Mouse (Mus musculus) layer of hippocampus, adult 8-10 months (tissue): ENCODE data around the gene Cdx2. TPM values are rescaled to one million over a fixed set of nuclear protein-coding genes. Genes with fewer than 3 reads are reported as not detected.

Source experiments
- DNase-seq, 2 experiments: peaks; one replicate each; pipeline ENCODE4 v3.0.0; 2022; ENCODE audit warnings: low spot score in 2 of 2
- total RNA-seq, 4 experiments: library from RNA; stranded (reverse); gene quantifications; 2 replicates each; pipeline ENCODE4 v1.2.4; 2022

Gene Cdx2
- total RNA-seq, 4 experiments from 2014 or later: not detected

GRCm38 (mm10) chr5:147317321-147317720 is 10.3 kb upstream of the Cdx2 start:
- no peak for DNase-seq

DNA sequence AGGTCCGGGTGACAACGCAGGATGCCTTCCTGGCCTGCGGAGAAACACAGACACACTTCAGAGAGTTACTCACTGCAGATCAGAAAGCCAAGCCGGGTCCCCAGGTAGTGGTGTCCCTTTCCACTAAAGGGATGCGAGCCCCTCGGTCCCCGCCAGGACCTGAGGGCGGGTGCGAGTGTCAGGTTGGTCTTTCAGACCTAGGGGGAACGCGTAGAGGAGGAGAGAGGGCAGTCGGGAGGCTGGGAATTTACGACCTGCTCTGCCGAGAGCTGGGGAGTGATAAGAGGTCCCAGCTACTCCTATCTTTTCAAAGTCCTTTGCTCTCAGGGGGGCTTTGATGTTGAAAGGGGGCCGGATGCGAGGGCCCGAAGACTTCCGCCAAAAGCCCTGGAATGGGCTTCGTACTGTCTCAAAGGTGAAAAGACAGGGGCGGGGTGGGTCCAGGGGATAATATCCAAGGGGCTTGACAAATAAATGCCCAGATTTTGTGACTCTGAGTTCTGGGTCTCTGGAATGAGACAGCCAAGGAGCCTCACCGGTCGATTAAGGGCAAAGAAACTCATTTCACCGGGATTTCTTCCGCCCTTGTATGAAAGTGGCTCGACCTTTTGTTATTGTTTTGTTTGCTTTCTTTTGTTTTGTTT is 8.5 kb upstream of the Cdx2 start:
- no peak for DNase-seq

GRCm38 (mm10) chr5:147314646-147315431 is 7.8 kb upstream of the Cdx2 start:
- DNase-seq: no peak

DNA sequence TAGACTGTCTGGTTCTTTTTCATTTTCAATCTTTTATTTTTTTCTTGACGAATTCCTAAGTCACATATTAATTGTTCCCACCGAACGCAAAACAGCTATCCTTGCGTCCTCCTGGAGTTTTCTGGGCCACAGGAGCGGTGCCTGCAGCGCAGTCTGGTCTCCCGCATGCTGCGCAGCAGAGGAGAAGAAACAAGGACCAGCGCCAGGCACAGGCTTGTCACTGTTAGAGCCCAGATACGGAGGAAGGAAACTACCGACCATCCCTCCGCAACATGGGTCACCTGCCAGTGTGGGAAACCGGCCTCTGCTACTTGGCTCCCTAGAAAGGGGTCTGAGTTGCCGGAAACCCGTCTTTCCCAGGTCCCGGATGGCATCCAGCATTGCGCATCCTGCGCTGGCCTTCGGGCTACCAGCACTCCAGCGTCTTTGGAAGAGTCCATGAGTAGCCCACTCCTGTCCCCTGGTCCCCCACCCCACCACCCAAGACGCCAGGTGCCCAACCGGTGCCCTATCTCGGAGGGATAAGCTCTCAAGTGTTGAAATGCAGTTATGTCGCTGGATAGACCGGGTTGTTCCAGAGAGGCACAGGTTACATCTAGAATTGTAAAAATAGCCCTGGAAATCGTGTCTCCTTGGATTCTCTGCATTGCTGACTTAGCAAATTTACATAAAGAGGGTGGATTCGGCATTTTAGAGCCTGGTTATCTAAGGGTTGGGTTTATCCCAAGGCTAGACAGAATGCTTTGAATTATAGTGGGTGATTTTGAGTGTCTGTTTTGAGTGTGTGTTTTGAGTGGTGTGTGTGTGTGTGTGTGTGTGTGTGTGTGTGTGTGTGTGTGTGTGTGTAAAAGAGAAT is 6.0 kb upstream of the Cdx2 start:
- no peak for DNase-seq

DNA sequence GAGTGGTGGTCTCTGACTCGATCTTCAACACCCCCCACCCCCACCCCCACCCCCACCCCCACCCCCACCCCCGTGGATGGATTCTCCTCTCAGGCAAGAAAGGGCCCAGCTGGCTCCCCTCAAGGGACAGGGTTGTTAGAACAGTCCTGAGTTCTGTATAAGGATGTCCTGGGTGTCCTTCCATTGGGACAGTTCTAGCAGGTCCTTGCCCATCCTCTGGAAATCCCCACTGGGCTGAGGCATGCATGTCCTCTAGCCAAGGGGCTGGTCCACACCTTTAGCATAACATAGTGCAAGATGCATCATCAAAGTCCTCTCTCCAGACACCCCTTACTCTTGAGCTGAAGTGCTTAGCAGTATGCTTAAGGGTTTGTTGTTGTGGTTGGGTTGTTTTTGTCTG is 2.7 kb upstream of the Cdx2 start:
- no peak for DNase-seq

- DNase-seq: no peak
Observed at GRCm38 (mm10) chr5:147308451-147308850, 1.4 kb upstream of the Cdx2 start.

DNA sequence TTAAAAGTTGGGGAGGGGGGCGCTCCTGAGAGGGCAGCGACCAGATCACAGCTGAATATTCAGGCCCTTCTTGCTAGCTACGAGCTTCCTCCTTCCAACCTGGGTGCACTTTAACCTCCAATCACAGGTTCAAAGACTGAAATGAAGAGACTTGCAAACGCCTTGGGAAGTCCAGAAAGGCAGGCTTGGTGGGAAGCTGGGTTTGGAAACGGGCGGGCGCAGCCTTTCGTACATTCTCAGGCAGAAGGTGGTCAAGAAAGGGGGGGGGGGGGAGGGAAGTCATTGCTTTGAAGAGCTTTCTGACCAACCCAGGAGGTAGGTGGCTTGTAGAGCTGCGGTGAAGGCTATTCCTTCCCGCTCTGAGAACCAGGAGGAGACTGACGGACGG is 322 bp upstream of the Cdx2 start:
- no peak for DNase-seq

DNA sequence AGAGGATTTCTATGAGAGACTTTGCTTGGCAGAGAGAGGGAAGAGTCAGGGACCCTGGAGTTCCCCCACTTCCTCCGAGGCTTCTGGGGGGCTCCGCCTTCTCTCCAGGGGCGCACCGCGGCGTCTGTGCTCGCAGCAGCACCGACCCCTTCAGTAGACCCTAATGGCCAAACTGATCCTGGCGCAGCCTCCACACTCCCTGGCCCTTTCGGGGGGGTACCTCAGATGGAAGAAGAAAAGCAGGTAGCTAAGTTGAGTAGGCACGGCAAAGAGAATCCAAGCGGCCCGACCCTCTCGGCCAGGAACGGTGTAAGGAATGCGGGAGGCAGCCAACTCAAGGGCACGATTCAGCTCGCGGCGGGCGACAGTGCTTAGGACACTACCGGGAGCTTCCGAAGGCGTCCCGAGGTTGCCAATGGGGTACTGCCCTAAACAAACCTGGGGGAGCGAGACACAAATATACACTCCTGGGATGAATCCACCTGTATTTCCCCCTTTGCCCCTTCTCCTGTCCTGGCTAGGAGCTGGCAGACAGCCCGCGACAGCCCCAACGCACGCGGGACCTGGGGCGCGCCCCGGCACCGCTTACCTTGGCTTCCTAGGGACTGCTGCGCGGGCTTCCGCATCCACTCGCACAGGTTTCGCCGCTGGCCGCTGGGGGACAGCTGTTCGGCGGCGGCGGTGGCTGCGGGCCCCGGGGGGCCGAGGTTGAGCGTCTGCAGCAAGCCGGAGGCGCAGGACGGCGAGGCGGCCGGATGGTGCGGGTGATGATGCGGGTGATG is 1.0 kb downstream of the Cdx2 start:
- DNase-seq: no peak

GRCm38 (mm10) chr5:147305166-147305565 is 1.9 kb downstream of the Cdx2 start:
- no peak for DNase-seq

DNA sequence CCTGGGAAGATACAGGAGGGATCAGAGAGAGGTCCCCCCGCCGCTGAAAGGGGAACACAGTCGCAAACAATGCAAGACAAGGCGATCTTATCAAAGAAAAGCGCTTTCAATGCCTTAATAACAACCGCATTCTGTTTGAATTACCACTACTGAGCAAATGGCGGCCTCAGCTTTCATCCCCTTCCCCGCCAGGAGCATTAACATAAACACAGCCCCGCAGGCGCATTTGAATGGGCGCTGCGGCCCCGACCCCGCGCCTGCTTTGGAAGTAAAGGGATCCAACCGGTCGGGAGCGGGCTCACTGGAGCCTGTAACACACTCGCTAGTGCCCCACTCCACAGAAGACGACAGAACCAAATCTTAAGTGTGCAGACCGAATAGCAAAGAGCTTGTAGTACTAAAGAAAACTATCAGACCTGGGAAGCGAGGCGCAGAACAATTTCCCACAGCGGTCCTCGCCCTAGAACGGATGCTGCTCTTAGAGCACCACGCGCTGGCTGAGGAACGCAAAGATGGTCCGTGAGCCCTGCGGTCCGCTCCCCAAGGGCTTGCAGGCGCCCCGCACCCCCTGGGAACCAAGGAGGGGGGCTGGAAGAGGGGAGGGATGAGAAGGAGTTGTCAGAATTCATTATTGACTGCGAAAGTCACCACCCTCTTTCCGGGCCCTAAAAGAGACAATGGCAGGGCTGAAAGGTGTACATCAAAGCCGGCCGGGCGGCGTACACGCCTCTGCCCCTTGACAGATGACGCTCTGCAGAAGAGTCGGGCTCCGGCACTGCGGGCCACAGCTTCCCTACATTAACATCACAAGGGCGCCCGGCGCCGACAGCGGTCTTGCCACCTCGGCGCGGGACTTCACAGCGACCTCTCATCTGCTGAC is 2.6 kb downstream of the Cdx2 start:
- DNase-seq: no peak

GRCm38 (mm10) chr5:147302746-147303400 is 4.2 kb downstream of the Cdx2 start:
- no peak for DNase-seq

DNA sequence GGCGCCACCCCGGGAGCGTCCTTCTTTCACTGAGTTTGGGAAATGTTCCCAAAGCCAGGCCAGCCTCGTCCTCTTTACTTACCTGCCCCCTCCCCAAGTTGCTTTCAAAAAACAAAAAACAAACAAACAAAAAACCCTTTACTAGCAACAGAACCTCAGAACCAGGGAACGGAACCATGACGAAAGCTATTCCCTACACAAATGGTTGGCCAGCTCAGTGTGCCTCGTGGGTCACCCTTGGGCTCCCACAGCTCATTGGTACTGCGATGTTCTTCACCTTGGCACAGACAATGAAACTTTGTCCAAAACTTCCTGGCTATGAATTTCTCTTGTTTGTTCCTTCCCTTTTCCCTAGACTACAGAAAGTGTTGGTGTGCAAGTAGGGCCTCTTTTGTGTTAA is 4.9 kb downstream of the Cdx2 start:
- DNase-seq: no peak

GRCm38 (mm10) chr5:147301781-147302070 is 5.3 kb downstream of the Cdx2 start:
- no peak for DNase-seq

GRCm38 (mm10) chr5:147300917-147301780 is 5.9 kb downstream of the Cdx2 start:
- no peak for DNase-seq

- DNase-seq: no peak
Observed at GRCm38 (mm10) chr5:147300001-147300363, 7.1 kb downstream of the Cdx2 start.

GRCm38 (mm10) chr5:147299255-147300000 is 7.6 kb downstream of the Cdx2 start:
- no peak for DNase-seq

- DNase-seq: no peak
Observed at GRCm38 (mm10) chr5:147297249-147297648, 9.8 kb downstream of the Cdx2 start.

DNA sequence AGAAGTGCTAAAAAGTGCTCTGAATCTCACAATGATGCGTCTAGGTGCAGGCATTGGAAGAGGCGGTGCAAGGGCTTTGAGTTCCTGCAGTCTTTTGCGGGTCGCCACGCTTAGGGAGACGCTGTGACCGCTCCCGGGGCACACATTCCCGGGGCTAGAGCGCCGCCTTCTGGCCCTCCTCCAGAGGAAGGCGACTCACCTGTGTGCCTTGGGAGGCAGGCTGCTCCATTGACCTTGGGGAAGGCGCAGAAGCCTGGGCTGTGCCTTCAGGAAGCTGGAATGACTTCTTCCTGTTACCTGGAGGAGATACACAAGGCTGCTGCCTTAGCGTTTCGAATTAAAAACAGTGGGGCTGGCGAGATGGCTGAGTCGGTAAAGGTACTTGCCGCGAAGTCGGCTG is 12.9 kb downstream of the Cdx2 start:
- DNase-seq: no peak
